8 mouse cellular contexts compared by ENCODE assay signal in genomic region chr1:35846224-35846936, GRCm38 (mm10).
DNase-seq lines count a peak whose midpoint lies in the region; ATAC-seq and TF ChIP-seq lines count a peak whose summit lies in the region.

No protein-coding gene starts in this region.

- no peak overlapping the region for H3K9ac ChIP-seq in intestine, postnatal 0 days (ENCODE audit: low read depth, low read length)
- H3K9ac ChIP-seq in intestine, embryonic 15.5 days: no peak overlapping the region
- H3K9ac ChIP-seq in ES-Bruce4 (ENCODE audit: low read depth, poor library complexity, severe bottlenecking): no peak overlapping the region

- H3K36me3 ChIP-seq in intestine, postnatal 0 days (ENCODE audit: control insufficient read depth, insufficient read depth): no peaks in the 10 kb centered on the region
- no peaks in the 10 kb centered on the region for H3K36me3 ChIP-seq in intestine, embryonic 15.5 days
- no peaks in the 10 kb centered on the region for H3K36me3 ChIP-seq in ES-Bruce4 (ENCODE audit: control insufficient read depth, insufficient read depth, low read length, poor library complexity, severe bottlenecking)

- H3K27me3 ChIP-seq in intestine, postnatal 0 days (replicated peaks; ENCODE audit: control insufficient read depth, insufficient read depth, low read length): no peaks in the 10 kb centered on the region
- no peaks in the 10 kb centered on the region for H3K27me3 ChIP-seq in intestine, embryonic 15.5 days (replicated peaks)
- no peaks in the 10 kb centered on the region for H3K27me3 ChIP-seq in ES-Bruce4 (ENCODE audit: control insufficient read depth, insufficient read depth, low read length, poor library complexity, severe bottlenecking)

- TF ChIP-seq POLR2A in ES-Bruce4 (IDR thresholded peaks at IDR 0.05; ENCODE audit: insufficient read depth, low read length): no peak

- H3K4me1 ChIP-seq in intestine, postnatal 0 days (replicated peaks; ENCODE audit: control insufficient read depth, insufficient read depth, low read length): no peaks in the 10 kb centered on the region
- H3K4me1 ChIP-seq in intestine, embryonic 15.5 days (replicated peaks): no peaks in the 10 kb centered on the region
- peaks cover 2% of the 10 kb centered on the region for H3K4me1 ChIP-seq in ES-Bruce4 (ENCODE audit: control insufficient read depth, insufficient read depth, low read length)

- no peak overlapping the region for H3K4me2 ChIP-seq in intestine, postnatal 0 days (replicated peaks; ENCODE audit: low read depth)
- H3K4me2 ChIP-seq in intestine, embryonic 15.5 days (replicated peaks): no peak overlapping the region

- intact Hi-C loops in left cerebral cortex, postnatal 14 days (cut with DNase I): no loop called here

- TF ChIP-seq EP300 in ES-Bruce4 (IDR thresholded peaks at IDR 0.05; ENCODE audit: insufficient read depth, low read depth, low read length): no peak

- no peak for ATAC-seq in intestine, postnatal 0 days
- ATAC-seq in intestine, embryonic 15.5 days: no peak

- WGBS in intestine, postnatal 0 days: 56% methylated on average over 11 of the region's 11 CpGs
- 59% methylated on average over 11 of the region's 11 CpGs for whole genome bisulfite sequencing in intestine, embryonic 15.5 days

- H3K27ac ChIP-seq in intestine, postnatal 0 days (ENCODE audit: low read depth, low read length): no peak overlapping the region
- H3K27ac ChIP-seq in intestine, embryonic 15.5 days: no peak overlapping the region
- no peak overlapping the region for H3K27ac ChIP-seq in ES-Bruce4 (ENCODE audit: insufficient read depth, low read length)

- TF ChIP-seq CTCF in intestine, postnatal 0 days (IDR thresholded peaks at IDR 0.05; ENCODE audit: low read depth): peak; percentile 46
- TF ChIP-seq CTCF in ES-Bruce4 (IDR thresholded peaks at IDR 0.05; ENCODE audit: low read depth, low read length): peak; percentile 78

- peak; percentile 62 to 65 for DNase-seq in adrenal gland, postnatal 36 days
- DNase-seq in layer of hippocampus, adult 9-10 months (ENCODE audit: low spot score): peak; percentile 11
- DNase-seq in thymus, postnatal 25 days: peak; percentile 40
- DNase-seq in spleen, postnatal 4 days (ENCODE audit: low spot score in 2 of 2): no peak
- no peak for DNase-seq in left cerebral cortex, postnatal 14 days (ENCODE audit: low spot score in 2 of 2)

- no peaks in the 10 kb centered on the region for H3K9me3 ChIP-seq in intestine, postnatal 0 days (ENCODE audit: control insufficient read depth)
- no peaks in the 10 kb centered on the region for H3K9me3 ChIP-seq in intestine, embryonic 15.5 days
- H3K9me3 ChIP-seq in ES-Bruce4 (replicated peaks; ENCODE audit: control insufficient read depth, insufficient read depth, low read length, poor library complexity, severe bottlenecking): no peaks in the 10 kb centered on the region

- no peak overlapping the region for H3K4me3 ChIP-seq in intestine, postnatal 0 days (ENCODE audit: low read depth, low read length)
- H3K4me3 ChIP-seq in intestine, embryonic 15.5 days (replicated peaks): no peak overlapping the region
- no peak overlapping the region for H3K4me3 ChIP-seq in ES-Bruce4 (ENCODE audit: low read depth, low read length)

Comparison
In these comparisons a context has a peak if more than half of its experiments do, and no peak if none do; other contexts are left out.
1. DNase-seq: peak in adrenal gland, postnatal 36 days (2 of 2), layer of hippocampus, adult 9-10 months (single experiment) and thymus, postnatal 25 days (single experiment); none in spleen, postnatal 4 days (0 of 2) and left cerebral cortex, postnatal 14 days (0 of 2).